Mouse (Mus musculus) cerebellum, adult 9-11 months (tissue): ENCODE results near the gene Gphb5.
"Not testable (repeated sequence)": the region's sequence is repeated elsewhere in the genome, so short reads cannot be mapped to it uniquely, and the experiment has no call there.

Experiments
- DNase-seq: peaks from one replicate; pipeline ENCODE4 v3.0.0; 2022

The Gphb5 gene

DNA sequence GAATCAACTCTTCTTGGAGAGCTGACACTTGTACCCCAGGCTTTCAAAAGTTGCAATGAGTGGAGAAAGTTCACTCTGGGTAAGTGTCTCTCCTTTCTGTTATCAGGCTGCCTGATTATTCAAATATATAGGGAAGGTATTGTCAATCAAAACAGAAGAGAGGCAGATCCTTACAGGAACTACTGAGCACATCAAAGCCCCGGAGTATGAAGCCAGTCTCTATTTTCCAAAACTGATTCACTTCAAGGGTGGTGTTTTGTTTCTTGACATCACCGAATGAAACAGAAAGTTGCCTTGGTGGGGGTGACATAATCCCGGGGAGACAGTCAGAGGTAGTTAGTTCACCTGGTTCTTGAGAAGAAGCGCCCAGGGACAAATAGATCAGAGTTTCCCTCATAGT, at the start of gene Gphb5:
Gene Gphb5 (minus strand): TSS at position 101 of the 400 bp plus-strand sequence.
- no peak for DNase-seq

DNA sequence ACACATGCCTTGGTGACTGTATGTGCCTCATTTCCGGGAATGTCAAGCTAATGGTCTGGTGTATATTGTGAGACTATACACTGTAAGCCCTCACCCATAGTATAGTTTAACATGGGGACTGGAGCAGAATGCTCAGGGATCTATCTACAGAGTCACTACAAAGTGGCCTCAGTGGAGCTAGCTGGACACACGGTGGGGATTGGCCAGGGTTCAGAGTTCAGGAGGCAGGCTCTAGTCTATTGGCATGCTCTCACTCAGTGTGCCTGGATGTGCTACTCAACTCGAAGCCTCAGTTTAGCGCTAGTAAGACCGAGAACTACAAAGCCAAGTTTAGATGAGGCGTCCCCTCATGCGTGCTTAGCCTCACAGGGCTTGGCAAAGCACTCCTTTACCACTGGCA, 49.6 kb upstream of the Gphb5 start:
- no peak for DNase-seq

- peak; percentile 42 for DNase-seq
Observed at GRCm38 (mm10) chr12:75464016-75464769, 47.6 kb upstream of the Gphb5 start.

GRCm38 (mm10) chr12:75460561-75460960, 44.0 kb upstream of the Gphb5 start:
- peak; percentile 86 for DNase-seq

DNA sequence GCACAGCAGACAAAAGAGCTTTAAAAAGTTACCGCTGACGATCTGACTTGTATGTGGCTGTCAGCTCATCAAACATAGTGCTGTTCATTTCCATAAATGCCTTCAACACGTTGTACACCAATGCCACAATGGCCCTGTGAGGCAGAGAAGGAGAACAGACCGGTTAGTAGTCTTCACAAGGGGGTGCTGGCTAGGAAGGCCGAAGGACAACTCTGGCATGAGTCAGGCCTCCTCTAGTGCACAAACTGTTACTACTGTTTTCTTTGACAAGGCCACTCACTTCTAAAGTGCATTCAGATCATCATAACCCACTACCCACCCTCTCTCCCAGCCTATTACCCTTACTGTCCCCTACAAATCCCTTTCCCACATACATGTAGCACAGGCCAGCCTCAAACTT, 43.1 kb upstream of the Gphb5 start:
- DNase-seq, result no peak

DNA sequence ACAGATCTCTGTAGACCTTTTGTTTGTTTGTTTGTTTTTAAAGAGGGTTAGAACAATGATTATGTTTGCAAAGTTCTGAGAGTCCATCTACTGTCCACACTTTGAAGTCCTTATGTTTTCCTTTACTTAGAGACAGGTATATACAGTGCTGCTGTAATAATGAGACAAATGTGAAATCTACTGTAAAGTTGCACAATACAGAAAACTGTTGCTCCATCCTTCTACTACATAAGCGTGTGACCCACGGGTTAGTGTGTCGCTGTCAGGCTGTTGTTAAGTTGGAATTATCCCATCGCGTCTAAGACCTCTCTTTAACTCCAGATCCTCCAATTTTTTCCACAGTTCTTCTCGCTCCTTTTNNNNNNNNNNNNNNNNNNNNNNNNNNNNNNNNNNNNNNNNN, 36.9 kb upstream of the Gphb5 start:
- DNase-seq, result no peak

- no peak for DNase-seq
Observed at GRCm38 (mm10) chr12:75453027-75453426, 36.4 kb upstream of the Gphb5 start.

- DNase-seq, result no peak
Observed at GRCm38 (mm10) chr12:75450592-75450991, 34.0 kb upstream of the Gphb5 start.

GRCm38 (mm10) chr12:75450011-75450410, 33.4 kb upstream of the Gphb5 start:
- DNase-seq, result no peak

DNA sequence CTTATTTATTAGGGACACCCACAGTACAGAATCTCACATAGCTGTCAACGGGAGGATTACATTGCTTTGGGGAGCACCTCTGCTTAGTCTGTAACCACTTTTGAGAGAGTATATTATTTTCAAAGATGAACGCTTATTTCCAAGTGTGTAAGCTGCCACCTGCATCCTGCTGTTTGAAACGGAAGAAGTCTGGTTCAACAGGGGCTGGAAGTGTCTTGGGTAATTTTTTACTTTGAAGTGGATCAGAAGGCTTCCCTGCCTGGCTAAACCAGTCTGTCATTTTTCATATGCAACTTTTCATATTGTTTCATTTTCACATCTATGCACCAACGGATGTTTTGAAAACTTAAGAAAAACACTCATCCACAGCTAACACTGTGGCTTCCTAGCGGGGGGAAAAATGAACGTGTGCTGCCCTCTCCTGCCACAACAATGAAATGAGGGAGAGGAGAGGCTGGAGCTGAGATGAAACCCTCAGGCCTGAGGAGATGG, 32.9 kb upstream of the Gphb5 start:
- no peak for DNase-seq

DNA sequence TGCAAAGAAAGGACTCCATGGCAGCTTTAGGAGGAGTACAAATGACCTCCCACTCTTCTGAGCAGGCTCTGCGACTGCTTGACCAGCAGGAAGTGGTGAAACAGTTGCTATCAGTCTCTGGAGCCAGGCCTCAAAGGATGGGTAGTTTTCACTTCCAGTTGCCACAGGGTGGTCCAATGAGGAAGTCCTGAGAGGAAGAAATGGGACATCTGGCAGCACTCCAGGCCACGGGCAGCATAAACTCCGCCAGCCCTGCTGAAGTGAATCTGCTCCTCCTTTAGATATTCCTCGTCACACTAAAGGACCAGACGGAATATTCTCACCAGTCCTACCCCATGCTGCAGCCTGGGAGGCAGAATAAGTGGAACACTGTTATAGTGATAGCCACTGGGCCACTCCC, 32.3 kb upstream of the Gphb5 start:
- DNase-seq, result no peak

GRCm38 (mm10) chr12:75446245-75446644, 29.7 kb upstream of the Gphb5 start:
- no peak for DNase-seq

DNA sequence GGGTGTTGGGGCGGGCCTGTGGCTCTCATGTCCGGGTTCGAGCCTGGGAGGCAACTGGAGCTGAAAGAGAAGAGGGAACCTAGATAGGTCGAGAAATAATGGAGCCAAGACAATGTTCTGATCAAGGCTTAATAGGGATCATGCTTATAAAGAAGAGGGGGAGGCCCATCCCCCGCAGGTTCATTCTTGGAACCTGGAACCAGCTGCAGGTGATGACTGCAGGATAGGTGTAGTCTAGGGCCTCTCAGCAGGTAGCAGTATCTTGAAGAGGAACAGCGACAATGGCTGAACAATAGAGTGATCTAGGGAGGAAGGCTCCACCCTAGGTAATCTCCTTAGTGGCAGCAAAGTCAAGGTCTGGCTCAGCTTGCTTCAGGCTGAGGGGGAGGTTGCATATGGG, 15.8 kb upstream of the Gphb5 start:
- not testable (repeated sequence) for DNase-seq

GRCm38 (mm10) chr12:75429685-75430396, 13.3 kb upstream of the Gphb5 start:
- no peak for DNase-seq

DNA sequence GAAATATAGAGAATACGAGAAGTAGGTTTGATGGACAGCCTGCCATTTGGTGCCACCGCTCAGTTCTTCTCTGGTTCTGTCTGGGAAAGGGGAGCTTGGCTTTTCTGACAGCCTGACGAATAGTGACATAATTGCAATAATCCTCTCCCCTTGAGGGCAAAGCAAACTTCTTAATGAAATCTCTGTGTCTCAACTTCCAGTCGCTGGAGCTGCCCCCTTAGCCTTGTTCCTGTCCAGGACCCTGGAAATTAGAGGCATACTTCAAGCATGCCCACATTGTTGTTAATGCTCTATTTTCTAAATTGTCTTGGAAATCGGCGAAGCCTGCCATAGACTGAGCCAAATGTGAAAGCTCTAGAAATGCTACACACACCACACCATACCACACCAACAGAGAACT, 12.1 kb upstream of the Gphb5 start:
- DNase-seq, result no peak

DNA sequence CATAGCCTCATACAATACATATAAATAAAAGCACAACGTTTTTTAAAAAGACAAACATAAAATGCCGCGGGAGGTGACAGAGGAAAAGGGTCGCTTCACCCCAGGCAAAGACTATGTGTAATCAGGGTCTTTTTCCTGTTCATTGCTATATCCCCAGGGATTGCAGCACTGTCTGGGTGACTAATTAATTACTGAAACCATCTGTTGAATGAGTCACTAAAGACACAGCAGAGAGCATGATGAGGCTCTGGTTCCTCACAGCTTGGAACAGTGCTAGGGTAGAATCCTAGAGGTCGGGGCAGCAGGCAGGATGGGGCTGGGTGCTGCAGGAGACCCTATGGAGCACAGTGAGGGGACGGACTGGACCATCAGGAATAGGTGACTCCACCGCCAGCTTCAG, 9.3 kb upstream of the Gphb5 start:
- no peak for DNase-seq

GRCm38 (mm10) chr12:75424817-75425216, 8.2 kb upstream of the Gphb5 start:
- no peak for DNase-seq

GRCm38 (mm10) chr12:75424359-75424758, 7.8 kb upstream of the Gphb5 start:
- DNase-seq, result no peak

DNA sequence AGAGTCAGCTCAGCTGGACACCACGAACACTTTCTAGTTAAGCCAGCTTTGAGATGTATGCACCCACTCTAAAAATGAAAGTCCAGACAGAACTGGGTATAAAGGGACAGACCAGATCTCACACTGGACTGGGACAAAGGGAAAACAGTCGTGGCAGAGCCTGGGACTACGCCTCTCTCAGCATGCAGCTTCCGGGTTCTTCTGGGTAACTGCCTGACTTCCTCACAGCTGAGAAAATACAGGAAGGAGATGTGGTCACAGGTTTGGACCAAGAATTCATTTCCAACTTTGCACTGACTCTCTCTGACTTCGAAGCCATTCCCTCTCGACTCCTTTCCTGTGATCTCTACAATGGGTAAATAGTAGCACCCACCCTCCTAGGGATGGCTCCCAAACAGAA, 1.6 kb downstream of the Gphb5 start:
- no peak for DNase-seq

- DNase-seq, result no peak
Observed at GRCm38 (mm10) chr12:75412964-75413363, 3.6 kb downstream of the Gphb5 start.

DNA sequence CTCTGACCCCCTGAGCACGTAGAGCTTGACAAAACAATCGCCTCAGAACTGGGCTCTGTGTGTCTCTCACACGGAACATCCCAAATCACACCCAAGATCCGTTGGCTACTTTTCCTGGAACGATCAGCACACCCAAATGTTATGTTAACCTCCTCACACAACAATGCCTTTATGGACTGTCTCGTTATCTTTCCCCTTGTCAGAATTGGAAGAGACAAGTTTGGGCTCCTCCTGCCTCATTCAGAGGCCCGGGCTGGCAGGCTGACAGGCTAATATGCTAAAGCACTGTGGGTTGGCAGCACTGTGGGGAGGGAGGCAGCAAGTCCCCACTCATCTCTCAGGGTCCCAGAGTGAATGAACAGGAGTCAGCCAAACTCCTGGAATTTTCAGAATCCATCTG, 19.5 kb downstream of the Gphb5 start:
- DNase-seq, result no peak

DNA sequence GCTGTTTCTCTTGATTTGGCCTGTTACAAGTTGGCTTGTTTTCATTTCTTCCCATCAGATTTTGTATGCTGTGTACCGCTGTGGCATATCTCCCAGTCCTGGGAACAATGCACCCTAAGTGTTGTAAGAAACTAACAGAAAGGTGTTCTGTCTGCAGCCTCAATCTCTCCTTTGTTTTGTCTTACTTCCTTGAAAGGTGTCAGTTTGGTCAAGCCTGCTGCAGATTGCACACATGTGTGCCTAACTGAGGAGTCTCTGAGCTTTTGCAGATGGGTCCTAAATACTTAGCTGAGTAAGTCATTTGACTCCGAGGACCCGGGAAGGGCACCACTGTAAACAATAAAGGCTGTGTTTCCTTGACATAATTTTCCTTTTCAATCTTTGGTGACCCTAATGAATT, 20.0 kb downstream of the Gphb5 start:
- DNase-seq, result no peak

GRCm38 (mm10) chr12:75394011-75394773, 22.4 kb downstream of the Gphb5 start:
- no peak for DNase-seq

GRCm38 (mm10) chr12:75391526-75391925, 25.1 kb downstream of the Gphb5 start:
- no peak for DNase-seq
